Mouse (Mus musculus) left cerebral cortex, adult 9 months (tissue): Measurements from ENCODE around the gene Dpep3.

Experiments used
- DNase-seq, 2 experiments: peaks; one replicate each; pipeline ENCODE4 v3.0.0; 2022; ENCODE audit warnings: low spot score in 2 of 2

Dpep3 gene

DNA sequence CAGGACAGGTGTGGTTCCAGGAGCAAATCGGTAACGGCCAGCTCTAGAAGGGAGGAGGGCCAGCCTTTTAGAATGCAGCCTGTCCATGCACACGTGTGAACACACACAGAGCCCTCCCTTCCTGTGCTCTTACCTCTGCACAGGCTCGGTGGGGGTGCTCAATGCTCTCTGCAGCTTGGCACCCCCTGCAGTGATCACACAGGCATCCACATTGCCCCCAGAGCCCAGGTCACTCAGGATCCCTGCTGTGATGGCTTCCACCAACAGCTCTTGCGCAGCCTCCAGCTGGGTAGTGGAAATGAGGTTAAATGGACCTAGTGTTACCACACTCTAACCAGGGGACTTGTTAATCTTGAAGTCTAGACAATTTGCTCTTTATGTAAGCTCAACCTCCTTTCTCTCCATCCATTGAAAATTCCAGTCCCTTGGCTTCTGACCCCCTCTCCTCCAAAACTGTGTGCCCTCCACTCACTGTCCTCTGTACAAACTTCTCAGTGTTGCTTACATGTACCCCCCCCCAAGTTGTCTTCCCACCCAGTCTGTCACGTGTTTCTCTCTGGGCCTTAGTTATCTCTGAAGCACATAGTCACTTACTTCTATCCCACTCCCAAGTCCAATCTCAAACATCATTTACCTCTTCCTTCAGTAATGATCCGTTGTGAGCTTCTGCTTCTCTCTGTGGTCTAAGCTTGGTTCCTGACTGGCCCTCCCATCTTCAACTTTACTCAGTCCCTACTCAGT is 43.2 kb downstream of the Dpep3 start:
- no peak for DNase-seq

DNA sequence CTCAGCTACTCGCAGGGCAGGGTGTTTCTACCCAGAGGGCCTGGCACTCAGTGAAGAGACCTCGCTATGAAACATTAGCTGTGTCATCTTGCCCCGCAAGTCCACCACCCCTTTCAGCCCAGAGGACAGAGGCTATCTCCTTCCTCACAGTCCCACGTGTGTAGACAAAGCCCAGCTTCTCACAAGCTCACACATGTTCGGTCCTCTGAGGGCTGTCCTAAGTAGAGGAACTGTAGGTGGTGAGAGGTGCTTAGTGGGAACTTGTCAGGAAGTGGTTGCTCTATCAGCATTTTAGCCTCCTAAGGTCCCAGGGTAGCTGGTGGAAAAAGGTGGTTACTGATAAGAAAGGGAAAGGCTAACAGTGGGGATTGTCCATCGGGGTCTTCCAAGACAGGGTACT is 44.1 kb downstream of the Dpep3 start:
- DNase-seq: no peak

DNA sequence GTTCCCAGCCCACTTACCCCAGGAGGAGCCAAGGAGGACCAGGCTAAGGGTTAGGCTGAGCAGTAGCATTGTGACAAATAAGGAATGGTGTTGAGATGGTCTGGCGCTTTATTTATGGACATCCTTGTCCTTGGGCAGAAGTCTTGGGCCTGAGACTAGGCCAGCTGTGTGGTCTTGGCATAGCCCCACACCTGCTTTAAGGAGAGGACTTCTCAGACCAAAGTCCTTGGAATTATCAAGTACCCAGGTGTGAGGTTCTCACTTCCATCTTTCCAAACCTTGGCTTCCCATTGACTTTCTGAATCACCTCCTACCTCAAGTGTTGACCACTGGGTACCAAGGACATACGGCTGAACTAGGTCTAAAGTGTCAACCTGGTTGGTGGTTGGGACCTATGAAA is 45.5 kb downstream of the Dpep3 start, which contains the start of gene Ctrl:
Gene Ctrl (minus strand): TSS at position 101 of the 400 bp plus-strand sequence.
- no peak for DNase-seq

DNA sequence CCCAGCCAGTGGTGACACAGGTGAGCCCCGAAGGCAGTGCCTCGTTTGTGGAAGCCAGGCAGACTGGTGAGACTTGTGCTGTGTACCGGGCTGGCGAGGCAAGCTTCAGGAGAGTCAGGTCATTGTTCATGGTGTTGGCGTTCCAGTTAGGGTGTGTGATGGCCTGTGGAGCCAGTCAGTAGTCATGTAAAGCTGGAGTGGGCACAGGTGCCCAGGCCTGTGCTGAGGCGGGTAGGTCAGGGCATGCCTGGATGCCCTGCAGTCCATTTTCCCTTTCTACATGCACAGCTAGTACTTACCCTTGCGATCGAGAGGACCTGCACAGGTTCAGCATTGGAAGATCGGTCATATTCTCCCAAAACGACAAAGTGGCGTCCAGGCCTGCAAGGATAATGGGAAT is 46.7 kb downstream of the Dpep3 start:
- no peak for DNase-seq

DNA sequence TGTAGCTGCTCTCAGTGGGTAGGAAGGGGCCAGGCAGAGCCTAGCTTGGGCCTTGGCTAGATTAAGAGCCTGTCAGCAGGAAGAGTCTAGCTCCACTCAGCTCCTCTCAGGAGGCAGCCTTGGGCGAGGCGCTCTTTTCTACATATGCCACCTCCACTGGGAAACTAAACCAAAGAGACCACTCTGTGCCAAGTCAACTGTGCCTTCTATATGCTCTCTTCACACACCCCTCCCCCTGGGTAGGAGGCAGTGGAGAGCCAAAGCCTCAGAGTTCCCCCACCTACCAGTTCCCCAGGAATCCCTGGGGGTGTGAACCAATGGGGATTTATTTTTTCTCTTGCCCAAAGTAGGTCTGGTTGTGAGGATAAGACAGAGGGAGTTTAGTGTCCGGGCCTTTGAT is 48.0 kb downstream of the Dpep3 start:
- DNase-seq: peak; percentile 45 to 56

DNA sequence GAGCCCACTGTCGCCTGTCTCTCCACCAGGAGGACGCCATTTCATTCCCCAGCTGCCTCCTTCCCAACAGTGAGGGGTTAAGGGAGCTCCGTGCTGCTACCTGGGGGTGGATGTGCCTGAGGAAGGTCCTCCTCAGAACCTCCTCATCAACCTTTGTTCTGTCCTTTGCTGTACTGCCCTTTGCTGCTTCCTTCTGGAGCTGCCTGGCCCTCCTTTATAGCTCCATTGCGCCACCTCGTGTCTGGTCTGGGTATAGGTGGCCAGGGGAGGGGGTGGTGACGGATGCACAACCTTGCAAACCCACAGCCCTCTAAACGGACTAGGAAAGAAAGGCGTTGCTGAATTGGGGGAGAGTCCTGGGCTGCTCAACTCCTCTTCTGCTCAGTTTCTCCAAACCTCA is 48.6 kb downstream of the Dpep3 start:
- DNase-seq: peak in 1 of 2 experiments; percentile 83

DNA sequence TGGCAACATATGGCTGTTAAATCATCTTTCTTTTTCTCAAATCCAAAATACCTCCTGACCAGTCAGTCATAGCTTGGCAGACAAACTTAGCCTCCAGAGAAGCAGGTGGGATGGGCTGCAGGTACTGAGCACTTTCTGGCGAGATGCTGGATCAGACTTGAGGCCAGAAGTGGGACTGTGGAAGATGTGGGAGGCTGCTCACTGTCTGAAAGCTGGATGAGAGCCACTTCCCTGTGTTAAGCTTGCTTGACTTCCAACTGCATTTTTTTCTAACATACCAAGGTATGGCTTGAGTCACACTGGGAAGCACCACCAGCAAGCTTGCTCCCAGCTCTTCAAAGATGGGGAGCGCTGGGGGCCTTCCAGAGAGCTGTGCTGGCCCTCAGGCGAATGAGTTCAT is 54.1 kb downstream of the Dpep3 start:
- DNase-seq: peak in 1 of 2 experiments; percentile 62
